Mouse (Mus musculus): ENCODE measurements at regions not wholly inside any gene's neighbourhood (a gene's known extent, or its start where the extent isn't known, plus 50 kb on each side); places are given as distances from the start of the nearest gene placed in this dataset.

- no peak for DNase-seq (ENCODE audit: low spot score in 2 of 2)
These were observed 182.4 kb downstream of the Pten start for GRCm38 (mm10) chr19:32939692-32940091.

DNA sequence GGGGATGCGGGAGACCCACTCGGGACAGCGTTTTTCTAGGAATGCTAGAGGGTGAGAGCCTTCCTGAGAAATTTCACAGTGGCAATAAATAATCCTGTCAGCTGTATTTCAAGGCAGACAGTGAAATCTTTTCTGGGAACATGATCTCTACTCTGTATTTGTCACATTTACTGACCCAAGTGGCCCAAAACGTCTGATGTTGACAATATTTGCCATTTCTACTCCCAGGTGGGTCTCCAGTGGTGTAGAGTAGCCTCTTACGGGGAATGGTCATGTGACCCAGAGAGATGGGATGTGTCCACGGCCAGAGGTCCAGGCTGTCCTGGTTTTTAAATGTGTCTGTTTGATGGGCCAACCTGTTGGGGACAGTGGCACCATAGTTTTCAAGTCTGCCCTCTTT, 183.5 kb downstream of the Pten start:
- DNase-seq (ENCODE audit: low spot score in 2 of 2), result no peak

DNA sequence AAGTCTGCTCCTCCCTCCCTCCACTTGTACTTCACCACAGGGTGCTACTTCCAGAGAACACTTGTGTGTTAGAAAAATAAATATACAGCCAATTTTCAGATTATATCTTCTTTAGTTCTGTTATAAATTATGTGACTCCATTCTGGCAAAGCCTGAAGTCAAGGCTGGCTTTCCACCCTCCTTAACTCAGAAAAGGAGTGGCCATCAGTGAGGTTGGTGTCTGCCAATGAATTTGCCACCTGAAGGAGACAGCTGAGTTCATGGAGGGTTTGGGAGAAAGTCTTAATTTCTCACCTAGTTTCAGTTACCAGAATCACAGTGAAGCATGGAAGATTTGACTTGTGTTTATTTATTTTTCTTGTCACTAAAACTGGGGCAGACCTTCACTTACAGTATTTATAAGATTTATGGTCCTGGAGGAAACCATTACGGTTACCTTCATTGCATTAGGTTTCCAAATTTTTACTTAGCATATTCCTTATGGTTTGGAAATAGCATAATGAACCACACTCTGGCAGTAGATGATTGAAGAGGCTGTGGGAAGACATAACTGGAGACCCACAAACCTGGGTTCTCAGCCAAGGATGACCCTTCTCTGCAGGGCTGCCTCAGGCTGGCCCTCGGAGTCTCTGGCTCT, 186.4 kb downstream of the Pten start:
- no peak for DNase-seq (ENCODE audit: low spot score in 2 of 2)

- no peak for DNase-seq (ENCODE audit: low spot score in 2 of 2)
These were observed 190.0 kb downstream of the Pten start for GRCm38 (mm10) chr19:32947081-32947855.

GRCm38 (mm10) chr19:32950252-32950651, 193.0 kb downstream of the Pten start:
- no peak for DNase-seq (ENCODE audit: low spot score in 2 of 2)

DNA sequence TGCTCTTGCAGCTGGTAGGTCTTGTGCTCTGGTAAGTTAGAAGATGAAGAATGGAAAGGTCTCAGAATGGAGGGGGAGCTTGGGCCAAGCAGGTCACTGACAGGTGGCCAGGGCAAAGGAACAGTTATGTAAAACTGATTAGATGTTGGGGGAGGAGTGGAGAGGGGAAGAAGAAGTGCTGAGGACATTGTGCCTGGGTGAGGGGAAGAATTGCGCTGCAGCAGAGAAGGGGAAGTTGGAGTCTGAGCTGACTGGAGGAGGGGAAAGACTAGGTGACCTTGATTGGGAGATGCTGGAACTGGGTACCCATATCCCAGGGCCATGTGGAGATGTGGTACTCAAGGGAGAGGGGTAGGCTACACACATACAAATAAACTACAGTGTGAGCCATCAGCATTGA, 193.5 kb downstream of the Pten start:
- no peak for DNase-seq (ENCODE audit: low spot score in 2 of 2)

DNA sequence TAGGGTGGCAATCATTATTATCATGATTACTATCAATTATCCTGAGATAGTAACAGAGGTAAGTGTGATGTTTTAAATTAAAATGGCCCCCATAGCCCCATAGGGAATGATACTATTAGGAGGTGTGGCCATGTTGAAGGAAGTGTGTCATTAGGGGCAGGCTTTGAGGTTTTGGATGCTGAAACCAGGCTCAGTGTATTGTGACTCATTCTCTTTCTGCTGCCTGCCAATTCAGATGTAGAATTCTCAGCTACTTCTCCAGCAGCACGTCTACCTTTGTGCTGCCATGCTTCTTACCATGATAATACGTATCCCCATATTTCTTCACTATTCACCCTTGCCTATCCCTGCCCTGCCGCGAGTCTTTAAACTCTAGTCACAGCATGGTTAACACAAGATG, 195.1 kb downstream of the Pten start:
- no peak for DNase-seq (ENCODE audit: low spot score in 2 of 2)

DNA sequence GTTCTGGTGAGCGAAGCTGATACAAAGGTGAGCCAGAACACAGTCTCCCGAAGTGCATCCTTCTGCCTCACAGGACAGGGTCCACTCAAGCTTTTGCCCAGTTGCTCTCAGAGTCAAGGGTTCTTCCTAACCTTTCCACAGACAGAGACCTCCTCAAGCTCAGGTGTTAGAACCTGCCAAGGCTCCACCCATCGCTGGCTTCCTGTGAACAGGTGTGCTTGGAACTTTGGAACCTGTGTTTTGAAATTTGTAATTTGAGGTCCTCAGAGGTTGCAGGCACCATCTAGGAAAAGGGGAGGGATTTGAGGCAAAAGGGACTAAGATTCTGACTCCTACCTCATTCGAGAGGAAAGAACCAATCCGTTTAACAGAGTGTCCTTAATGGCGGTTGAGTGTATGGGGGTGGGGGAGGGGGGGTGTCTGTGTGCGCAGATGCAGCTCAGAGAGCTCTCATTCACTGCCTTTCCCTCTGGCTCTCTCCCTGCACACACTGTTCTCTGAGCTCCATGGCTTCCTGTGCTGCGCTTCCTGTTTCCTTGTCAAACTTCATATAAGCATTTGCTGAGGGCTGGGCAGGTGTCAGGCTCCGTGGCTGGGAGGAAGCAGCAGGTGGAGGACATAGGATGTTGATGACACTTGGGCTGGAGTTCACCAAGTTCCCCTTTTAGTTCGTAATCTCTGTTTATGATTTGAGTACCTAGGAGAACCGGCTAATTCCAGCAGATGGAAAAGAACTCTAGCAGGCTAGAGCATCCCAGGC, 195.8 kb downstream of the Pten start:
- DNase-seq (ENCODE audit: low spot score in 2 of 2), result no peak

DNA sequence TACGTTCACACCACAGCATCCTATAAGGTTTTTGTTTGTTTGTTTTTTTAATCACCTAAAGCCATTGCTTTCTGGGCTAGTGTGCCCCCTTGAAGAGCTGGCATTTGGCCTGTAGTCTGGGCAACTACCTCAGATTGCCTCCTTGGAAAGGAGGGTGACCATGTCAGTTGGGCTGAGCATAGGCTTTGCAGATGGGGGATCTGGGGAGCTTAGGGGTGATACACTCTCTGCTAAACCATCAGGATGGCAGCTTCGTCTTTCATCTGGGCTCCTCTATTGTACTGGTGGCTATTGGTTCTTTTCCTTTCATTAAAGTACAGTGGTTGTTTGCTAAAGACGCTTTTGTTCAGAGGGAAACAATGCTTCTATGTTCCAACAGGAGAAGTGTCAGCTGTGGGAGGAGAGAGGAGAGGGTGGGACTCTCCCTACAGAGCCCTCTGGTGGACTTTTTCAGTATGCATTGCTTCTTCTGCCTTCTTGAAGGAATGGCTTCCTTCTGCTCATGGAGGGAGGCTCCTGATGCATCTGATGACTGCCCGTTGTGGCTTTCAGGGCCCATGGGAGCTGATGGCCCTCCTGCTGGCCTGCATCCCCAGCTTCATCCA, 196.8 kb downstream of the Pten start:
- peak in 1 of 2 experiments; percentile 29 for DNase-seq (ENCODE audit: low spot score in 2 of 2)

DNA sequence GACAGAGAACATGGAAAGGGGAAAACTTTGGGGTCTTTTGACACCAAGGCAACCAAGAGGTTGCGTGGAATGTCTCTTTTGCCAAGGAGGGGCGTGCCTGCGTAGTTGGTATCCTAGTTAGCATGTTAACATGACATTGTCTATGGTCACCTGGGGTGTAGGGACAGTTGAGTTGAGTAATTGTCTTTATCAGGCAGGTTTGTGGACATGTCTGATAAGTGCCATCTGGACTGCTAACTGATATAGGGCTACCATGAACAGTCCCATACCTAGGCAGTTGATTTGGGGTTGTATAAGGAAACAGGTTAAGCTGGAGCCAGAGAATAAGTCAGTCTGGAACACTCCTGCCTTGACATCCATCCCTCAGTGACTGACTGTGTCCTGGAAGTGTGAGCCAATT, 197.6 kb downstream of the Pten start:
- DNase-seq (ENCODE audit: low spot score in 2 of 2), result no peak

DNA sequence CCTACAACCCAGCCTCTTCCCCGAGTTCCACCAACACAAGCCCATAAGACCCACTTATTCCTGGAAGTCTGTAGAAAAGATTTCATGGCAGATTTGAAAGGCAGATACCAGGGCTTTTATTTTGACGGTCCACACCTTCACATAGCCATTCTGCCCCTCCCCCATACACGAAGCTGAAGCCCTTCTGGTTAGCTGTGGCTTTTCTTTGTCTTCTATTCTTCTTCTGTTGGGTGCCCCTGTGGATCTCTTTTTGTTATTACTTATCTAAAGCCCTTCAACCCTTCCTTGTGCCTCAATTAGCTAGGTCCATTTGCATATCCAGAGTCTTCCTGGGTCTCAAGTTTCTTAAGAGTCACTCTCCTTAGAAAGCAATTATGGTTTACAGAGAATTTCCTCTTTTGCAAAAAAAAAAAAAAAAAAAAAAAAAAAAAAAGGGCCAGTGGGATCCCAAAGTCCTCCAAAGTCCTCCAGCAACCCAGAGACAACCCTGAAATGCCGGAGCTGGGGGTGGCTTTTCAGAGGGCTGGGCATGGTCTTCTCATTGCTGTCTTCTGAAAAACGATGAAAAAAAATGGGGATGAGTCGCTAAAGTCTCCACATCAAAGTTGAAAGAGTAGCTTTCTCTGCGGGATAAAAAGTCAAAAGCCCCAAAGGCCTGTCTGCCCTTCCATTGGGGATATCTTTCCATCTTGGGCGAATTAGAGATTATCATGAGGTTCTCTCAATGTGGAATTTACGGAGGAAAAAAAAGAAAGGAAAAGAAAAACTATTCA, 199.0 kb downstream of the Pten start:
- DNase-seq (ENCODE audit: low spot score in 2 of 2), result no peak

DNA sequence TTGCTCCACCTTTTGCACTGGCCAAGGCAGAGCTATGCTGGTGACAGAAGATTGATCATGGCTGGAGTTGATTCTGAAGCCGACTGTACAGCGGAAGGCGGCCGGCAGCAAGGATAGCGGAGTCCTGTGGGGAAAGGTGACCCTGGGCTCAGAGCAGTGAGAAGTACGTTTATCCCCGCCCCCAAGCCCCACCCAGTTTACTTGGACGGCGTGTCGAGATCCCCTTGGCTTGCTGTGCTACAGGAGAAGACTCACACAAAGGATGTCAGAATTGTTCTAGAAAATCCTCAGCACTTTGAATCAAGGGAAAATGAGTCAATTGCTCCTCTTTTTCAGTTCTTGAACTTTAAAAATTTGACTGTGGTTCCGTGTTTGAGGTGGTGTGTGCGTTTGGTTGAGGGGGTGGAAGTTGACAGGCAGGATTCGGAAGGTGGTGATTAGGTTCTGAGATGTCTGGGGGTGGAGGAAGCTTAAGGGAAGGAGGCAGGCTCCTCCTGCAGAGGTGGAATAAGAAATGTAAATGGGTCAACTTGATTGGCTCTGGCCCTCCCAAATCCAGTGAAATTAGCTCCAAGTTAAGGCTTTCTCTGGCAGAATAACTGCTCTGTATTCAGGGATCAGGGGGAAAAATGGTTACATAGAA, 199.7 kb downstream of the Pten start:
- no peak for DNase-seq (ENCODE audit: low spot score in 2 of 2)

GRCm38 (mm10) chr19:32958276-32958675, 201.0 kb downstream of the Pten start:
- DNase-seq (ENCODE audit: low spot score in 2 of 2), result no peak

DNA sequence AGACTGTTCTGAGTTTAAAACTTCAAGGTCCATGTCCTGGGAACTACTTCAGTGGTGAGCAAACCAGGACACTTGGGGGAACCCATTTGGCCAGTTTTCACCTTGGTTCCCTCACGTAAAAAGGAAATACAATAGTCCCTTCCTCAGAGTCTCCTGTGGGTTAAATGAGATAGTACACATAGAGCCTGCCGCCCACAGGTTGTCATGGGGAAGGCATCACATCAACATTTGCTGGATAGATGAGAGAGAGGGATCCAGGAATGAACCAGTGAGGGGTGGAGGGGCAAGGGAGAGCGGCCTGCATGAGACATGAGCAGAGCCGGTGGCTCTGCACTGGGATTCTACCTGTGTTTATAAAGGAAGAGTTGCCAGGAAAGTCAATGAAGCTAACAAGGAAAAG, 201.5 kb downstream of the Pten start:
- no peak for DNase-seq (ENCODE audit: low spot score in 2 of 2)

GRCm38 (mm10) chr19:32959844-32960195, 202.5 kb downstream of the Pten start:
- DNase-seq (ENCODE audit: low spot score in 2 of 2), result no peak

DNA sequence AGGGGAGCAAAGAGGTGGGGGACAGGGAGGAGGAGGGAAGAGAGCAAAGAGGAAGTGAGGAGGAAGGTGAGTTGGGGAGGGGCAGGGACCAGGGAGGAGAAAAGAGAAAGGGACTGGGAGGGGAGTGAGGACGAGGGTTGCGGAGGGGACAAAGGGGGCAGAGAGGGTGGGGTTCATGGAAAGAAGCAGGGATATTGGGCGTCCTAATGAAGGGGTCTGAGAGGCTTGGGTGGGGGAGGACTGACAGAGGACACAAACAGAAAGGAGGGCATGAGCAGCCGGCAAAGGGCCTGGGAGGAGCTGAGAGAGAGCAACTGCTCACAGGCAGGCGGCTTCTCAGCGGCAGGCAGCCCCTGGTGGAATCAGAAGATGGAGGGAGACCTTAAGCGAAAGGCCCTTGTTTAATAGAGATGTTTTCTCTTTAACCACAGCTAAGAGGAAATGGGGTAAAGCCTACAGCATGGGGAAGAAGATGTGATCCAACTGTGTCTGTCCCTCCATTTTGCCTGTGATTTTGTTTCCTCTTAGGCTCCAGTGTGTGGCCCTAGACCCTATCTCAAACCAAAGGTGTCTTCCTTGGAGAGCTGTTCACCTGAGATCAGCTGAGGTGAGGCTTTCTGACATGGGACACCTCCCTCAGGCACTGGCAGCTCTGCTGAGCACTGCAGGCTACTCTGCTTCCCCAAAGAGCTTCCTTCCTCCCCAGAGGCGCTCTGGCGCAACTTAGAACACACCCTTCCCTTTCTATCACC, 203.1 kb downstream of the Pten start:
- DNase-seq (ENCODE audit: low spot score in 2 of 2), result no peak

DNA sequence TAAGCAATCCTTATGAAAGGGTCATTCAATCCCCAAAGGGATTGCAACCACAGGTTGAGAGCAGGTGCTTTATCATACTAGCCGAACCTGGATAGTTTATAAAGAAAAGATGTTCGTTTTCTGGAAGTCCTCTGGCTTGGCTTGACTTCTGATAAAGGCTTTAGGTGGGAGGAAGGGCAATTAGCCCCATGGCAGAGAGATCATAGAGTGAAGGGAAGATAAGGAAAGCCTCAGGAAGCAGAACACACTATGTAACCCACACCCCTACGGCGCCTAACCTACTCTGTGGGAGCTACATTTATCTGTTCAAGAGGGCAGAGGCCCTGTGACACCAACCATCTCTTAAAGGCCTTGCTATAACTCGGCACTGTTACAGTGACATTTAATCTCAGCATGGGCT, 204.2 kb downstream of the Pten start:
- no peak for DNase-seq (ENCODE audit: low spot score in 2 of 2)

DNA sequence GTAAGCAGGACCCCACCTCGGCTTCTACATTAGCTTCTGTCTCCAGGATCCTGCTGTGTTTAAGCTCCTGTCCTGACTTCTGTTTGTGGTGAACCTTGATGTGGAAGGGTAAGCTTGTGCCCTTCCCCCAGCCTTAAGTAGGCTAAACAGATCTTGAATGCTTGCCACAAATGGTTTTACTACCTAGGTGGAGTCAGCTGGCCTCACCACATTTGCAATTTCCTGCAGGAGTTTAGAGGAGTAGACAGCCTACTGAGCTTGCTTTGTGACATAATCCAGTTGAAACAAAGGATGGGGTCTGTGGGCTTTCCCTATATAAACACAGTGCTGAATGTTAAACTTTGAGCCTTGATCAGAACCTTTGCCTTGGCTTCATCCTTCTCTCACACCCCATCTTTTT, 206.7 kb downstream of the Pten start:
- DNase-seq (ENCODE audit: low spot score in 2 of 2), result no peak

DNA sequence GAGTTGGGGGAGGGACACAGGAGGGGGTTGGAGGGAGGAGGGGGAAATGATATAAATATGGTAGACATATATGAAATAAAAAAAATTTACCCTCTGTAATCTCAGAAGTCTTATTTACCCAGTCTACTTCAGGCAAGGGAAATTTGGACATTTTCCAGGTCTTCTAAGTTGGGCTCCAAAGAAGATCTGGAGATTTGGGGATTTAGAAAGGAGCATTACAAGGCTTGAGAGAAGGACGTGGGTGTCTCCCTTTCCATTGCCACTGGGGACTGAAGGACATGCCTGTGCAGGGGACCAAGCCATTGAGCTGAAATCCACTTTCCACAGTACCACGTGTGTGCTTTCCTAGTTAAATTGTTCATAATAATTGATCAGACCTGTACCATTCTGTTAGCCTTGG, 208.2 kb downstream of the Pten start:
- DNase-seq (ENCODE audit: low spot score in 2 of 2), result no peak

GRCm38 (mm10) chr19:32969213-32969776, 212.0 kb downstream of the Pten start:
- no peak for DNase-seq (ENCODE audit: low spot score in 2 of 2)
